Mouse (Mus musculus): ENCODE data around the gene Stxbp6.

Gene Stxbp6

GRCm38 (mm10) chr12:44996897-44997296, 77.6 kb downstream of the Stxbp6 start:
- no peak for DNase-seq (ENCODE audit: low read depth, low spot score)

GRCm38 (mm10) chr12:44996274-44996673, 78.2 kb downstream of the Stxbp6 start:
- no peak for DNase-seq (ENCODE audit: low read depth, low spot score)

- no peak for DNase-seq (ENCODE audit: low read depth, low spot score)
These were observed 81.1 kb downstream of the Stxbp6 start for GRCm38 (mm10) chr12:44993391-44993790.

- no peak for DNase-seq (ENCODE audit: low read depth, low spot score)
These were observed 81.7 kb downstream of the Stxbp6 start for GRCm38 (mm10) chr12:44992847-44993246.

GRCm38 (mm10) chr12:44990379-44990778, 84.1 kb downstream of the Stxbp6 start:
- no peak for DNase-seq (ENCODE audit: low read depth, low spot score)

GRCm38 (mm10) chr12:44989011-44989410, 85.5 kb downstream of the Stxbp6 start:
- DNase-seq (ENCODE audit: low read depth, low spot score), result no peak

- DNase-seq (ENCODE audit: low read depth, low spot score), result no peak
These were observed 86.7 kb downstream of the Stxbp6 start for GRCm38 (mm10) chr12:44987762-44988161.

GRCm38 (mm10) chr12:44979316-44979848, 95.1 kb downstream of the Stxbp6 start:
- DNase-seq (ENCODE audit: low read depth, low spot score), result no peak

- no peak for DNase-seq (ENCODE audit: low read depth, low spot score)
These were observed 99.2 kb downstream of the Stxbp6 start for GRCm38 (mm10) chr12:44975266-44975665.

GRCm38 (mm10) chr12:44971477-44971876, 103.0 kb downstream of the Stxbp6 start:
- DNase-seq (ENCODE audit: low read depth, low spot score), result no peak

- DNase-seq (ENCODE audit: low read depth, low spot score), result no peak
These were observed 107.1 kb downstream of the Stxbp6 start for GRCm38 (mm10) chr12:44967448-44967847.

- no peak for DNase-seq (ENCODE audit: low read depth, low spot score)
These were observed 117.0 kb downstream of the Stxbp6 start for GRCm38 (mm10) chr12:44957474-44957873.

GRCm38 (mm10) chr12:44953121-44953520, 121.4 kb downstream of the Stxbp6 start:
- no peak for DNase-seq (ENCODE audit: low read depth, low spot score)

- DNase-seq (ENCODE audit: low read depth, low spot score), result no peak
These were observed 122.4 kb downstream of the Stxbp6 start for GRCm38 (mm10) chr12:44952072-44952471.

- no peak for DNase-seq (ENCODE audit: low read depth, low spot score)
These were observed 124.0 kb downstream of the Stxbp6 start for GRCm38 (mm10) chr12:44950559-44950958.

GRCm38 (mm10) chr12:44947823-44948222, 126.7 kb downstream of the Stxbp6 start:
- no peak for DNase-seq (ENCODE audit: low read depth, low spot score)

- DNase-seq (ENCODE audit: low read depth, low spot score), result no peak
These were observed 134.2 kb downstream of the Stxbp6 start for GRCm38 (mm10) chr12:44940325-44940724.

- DNase-seq (ENCODE audit: low read depth, low spot score), result no peak
These were observed 135.4 kb downstream of the Stxbp6 start for GRCm38 (mm10) chr12:44939106-44939505.

GRCm38 (mm10) chr12:44932954-44933353, 141.6 kb downstream of the Stxbp6 start:
- no peak for DNase-seq (ENCODE audit: low read depth, low spot score)

GRCm38 (mm10) chr12:44931716-44932115, 142.8 kb downstream of the Stxbp6 start:
- no peak for DNase-seq (ENCODE audit: low read depth, low spot score)

- no peak for DNase-seq (ENCODE audit: low read depth, low spot score)
These were observed 146.1 kb downstream of the Stxbp6 start for GRCm38 (mm10) chr12:44928456-44928855.

GRCm38 (mm10) chr12:44925901-44926300, 148.6 kb downstream of the Stxbp6 start:
- no peak for DNase-seq (ENCODE audit: low read depth, low spot score)

- no peak for DNase-seq (ENCODE audit: low read depth, low spot score)
These were observed 151.2 kb downstream of the Stxbp6 start for GRCm38 (mm10) chr12:44923273-44923672.

GRCm38 (mm10) chr12:44922241-44922640, 152.3 kb downstream of the Stxbp6 start:
- DNase-seq (ENCODE audit: low read depth, low spot score), result no peak
